Mouse (Mus musculus): ENCODE results near the gene Hmgcl. TPM values are rescaled to one million over a fixed set of nuclear protein-coding genes. Genes with fewer than 3 reads are reported as not detected.

Hmgcl gene
- polyA plus RNA-seq, 1 experiment from 2014 or later: 96.7 TPM

- peaks cover 4% of the 10 kb centered on the region for H3K9me3 ChIP-seq (ENCODE audit: control insufficient read depth, low read length)
- H3K9ac ChIP-seq (ENCODE audit: low read length): no peak overlapping the region
- H3K4me1 ChIP-seq (ENCODE audit: control insufficient read depth in 2 of 2, insufficient read depth in 2 of 2, low read length in 2 of 2): peaks cover 13 to 18% of the 10 kb centered on the region in 2 experiments; a peak in 3 of 4 replicates
- peak overlapping the region; percentile 27 to 55; a peak in 3 of 4 replicates for H3K27ac ChIP-seq (replicated peaks in 1 of 2; ENCODE audit: control insufficient read depth in 1 of 2, insufficient read depth in 1 of 2, low read depth in 2 of 2, low read length in 2 of 2)
- no peak for ATAC-seq (ENCODE audit: insufficient number of reproducible peaks, insufficient read depth, low FRiP score, low read depth)
- H3K27me3 ChIP-seq (ENCODE audit: control insufficient read depth, insufficient read depth, low read length): no peaks in the 10 kb centered on the region
- H3K4me3 ChIP-seq (ENCODE audit: control insufficient read depth in 1 of 2, insufficient read depth in 1 of 2, low read depth in 1 of 2, low read length in 2 of 2): no peak overlapping the region
- H3K4me2 ChIP-seq (ENCODE audit: low read length): no peak overlapping the region
- 78% methylated on average over 10 of the region's 10 CpGs for WGBS
- peaks cover 31% of the 10 kb centered on the region for H3K36me3 ChIP-seq (ENCODE audit: control insufficient read depth, insufficient read depth, low read length)
Measured at GRCm38 (mm10) chr4:135949475-135949874, 3.2 kb downstream of the Hmgcl start.

GRCm38 (mm10) chr4:135949911-135950310 lies 3.7 kb downstream of the Hmgcl start:
- peak overlapping the region in 1 of 2 experiments; percentile 55; a peak in 3 of 4 replicates for H3K27ac ChIP-seq (replicated peaks in 1 of 2; ENCODE audit: control insufficient read depth in 1 of 2, insufficient read depth in 1 of 2, low read depth in 2 of 2, low read length in 2 of 2)

GRCm38 (mm10) chr4:135950365-135950764 lies 4.1 kb downstream of the Hmgcl start:
- WGBS: 73% methylated on average over 6 of the region's 6 CpGs
- H3K4me1 ChIP-seq (ENCODE audit: control insufficient read depth in 2 of 2, insufficient read depth in 2 of 2, low read length in 2 of 2): peaks cover 13 to 18% of the 10 kb centered on the region in 2 experiments; a peak in 3 of 4 replicates
- no peak overlapping the region for H3K4me3 ChIP-seq (ENCODE audit: control insufficient read depth in 1 of 2, insufficient read depth in 1 of 2, low read depth in 1 of 2, low read length in 2 of 2)
- H3K36me3 ChIP-seq (ENCODE audit: control insufficient read depth, insufficient read depth, low read length): peaks cover 40% of the 10 kb centered on the region
- H3K9ac ChIP-seq (ENCODE audit: low read length): no peak overlapping the region
- peak overlapping the region in 1 of 2 experiments; percentile 55; a peak in 1 of 4 replicates for H3K27ac ChIP-seq (replicated peaks in 1 of 2; ENCODE audit: control insufficient read depth in 1 of 2, insufficient read depth in 1 of 2, low read depth in 2 of 2, low read length in 2 of 2)
- no peaks in the 10 kb centered on the region for H3K27me3 ChIP-seq (ENCODE audit: control insufficient read depth, insufficient read depth, low read length)
- H3K9me3 ChIP-seq (ENCODE audit: control insufficient read depth, low read length): peaks cover 4% of the 10 kb centered on the region
- H3K4me2 ChIP-seq (ENCODE audit: low read length): no peak overlapping the region
- ATAC-seq (ENCODE audit: insufficient number of reproducible peaks, insufficient read depth, low FRiP score, low read depth): no peak

More at GRCm38 (mm10) chr4:135949911-135950310, 3.7 kb downstream of the Hmgcl start:
- H3K9ac ChIP-seq (ENCODE audit: low read length): no peak overlapping the region; the same call in 1 of the 2 replicates
- H3K4me3 ChIP-seq (ENCODE audit: control insufficient read depth in 1 of 2, insufficient read depth in 1 of 2, low read depth in 1 of 2, low read length in 2 of 2): no peak overlapping the region
- peak; percentile 32; the same call in 1 of the 2 replicates for ATAC-seq (ENCODE audit: insufficient number of reproducible peaks, insufficient read depth, low FRiP score, low read depth)
- peaks cover 35% of the 10 kb centered on the region for H3K36me3 ChIP-seq (ENCODE audit: control insufficient read depth, insufficient read depth, low read length)
- H3K4me2 ChIP-seq (ENCODE audit: low read length): no peak overlapping the region
- H3K4me1 ChIP-seq (ENCODE audit: control insufficient read depth in 2 of 2, insufficient read depth in 2 of 2, low read length in 2 of 2): peaks cover 13 to 18% of the 10 kb centered on the region in 2 experiments; a peak in 3 of 4 replicates
- no peaks in the 10 kb centered on the region for H3K27me3 ChIP-seq (ENCODE audit: control insufficient read depth, insufficient read depth, low read length)
- H3K9me3 ChIP-seq (ENCODE audit: control insufficient read depth, low read length): peaks cover 4% of the 10 kb centered on the region
- 24% methylated on average over 6 of the region's 6 CpGs for WGBS

GRCm38 (mm10) chr4:135951505-135951904 lies 5.3 kb downstream of the Hmgcl start:
- ATAC-seq (ENCODE audit: insufficient number of reproducible peaks, insufficient read depth, low FRiP score, low read depth): no peak
- Histone ChIP-seq H3K27ac (replicated peaks in 1 of 2; ENCODE audit: control insufficient read depth in 1 of 2, insufficient read depth in 1 of 2, low read depth in 2 of 2, low read length in 2 of 2) (no peak overlapping the region), H3K4me3 (ENCODE audit: control insufficient read depth in 1 of 2, insufficient read depth in 1 of 2, low read depth in 1 of 2, low read length in 2 of 2) (no peak overlapping the region), H3K27me3 (ENCODE audit: control insufficient read depth, insufficient read depth, low read length) (no peaks in the 10 kb centered on the region), H3K36me3 (ENCODE audit: control insufficient read depth, insufficient read depth, low read length) (peaks cover 49% of the 10 kb centered on the region), H3K4me2 (ENCODE audit: low read length) (no peak overlapping the region), H3K4me1 (ENCODE audit: control insufficient read depth in 2 of 2, insufficient read depth in 2 of 2, low read length in 2 of 2) (peaks cover 9 to 14% of the 10 kb centered on the region in 2 experiments; a peak in 2 of 4 replicates), H3K9me3 (ENCODE audit: control insufficient read depth, low read length) (peaks cover 4% of the 10 kb centered on the region), H3K9ac (ENCODE audit: low read length) (no peak overlapping the region)
- WGBS: 94% methylated on average over 3 of the region's 3 CpGs

GRCm38 (mm10) chr4:135953179-135953578 lies 6.9 kb downstream of the Hmgcl start:
- H3K36me3 ChIP-seq (ENCODE audit: control insufficient read depth, insufficient read depth, low read length): peaks cover 62% of the 10 kb centered on the region
- H3K27me3 ChIP-seq (ENCODE audit: control insufficient read depth, insufficient read depth, low read length): no peaks in the 10 kb centered on the region
- H3K4me2 ChIP-seq (ENCODE audit: low read length): no peak overlapping the region
- no peak overlapping the region for H3K27ac ChIP-seq (replicated peaks in 1 of 2; ENCODE audit: control insufficient read depth in 1 of 2, insufficient read depth in 1 of 2, low read depth in 2 of 2, low read length in 2 of 2)
- no peak overlapping the region for H3K9ac ChIP-seq (ENCODE audit: low read length)
- WGBS: 85% methylated on average over 3 of the region's 3 CpGs
- peaks cover 4% of the 10 kb centered on the region for H3K9me3 ChIP-seq (ENCODE audit: control insufficient read depth, low read length)
- no peak overlapping the region for H3K4me3 ChIP-seq (ENCODE audit: control insufficient read depth in 1 of 2, insufficient read depth in 1 of 2, low read depth in 1 of 2, low read length in 2 of 2)
- no peak for ATAC-seq (ENCODE audit: insufficient number of reproducible peaks, insufficient read depth, low FRiP score, low read depth)
- peaks cover 8 to 9% of the 10 kb centered on the region in 2 experiments; a peak in 2 of 4 replicates for H3K4me1 ChIP-seq (ENCODE audit: control insufficient read depth in 2 of 2, insufficient read depth in 2 of 2, low read length in 2 of 2)

- ATAC-seq (ENCODE audit: insufficient number of reproducible peaks, insufficient read depth, low FRiP score, low read depth): no peak
Measured at GRCm38 (mm10) chr4:135954241-135954640, 8.0 kb downstream of the Hmgcl start.

GRCm38 (mm10) chr4:135955886-135956285 lies 9.6 kb downstream of the Hmgcl start:
- H3K27ac ChIP-seq (replicated peaks in 1 of 2; ENCODE audit: control insufficient read depth in 1 of 2, insufficient read depth in 1 of 2, low read depth in 2 of 2, low read length in 2 of 2): no peak overlapping the region
- peaks cover 4% of the 10 kb centered on the region for H3K9me3 ChIP-seq (ENCODE audit: control insufficient read depth, low read length)
- peaks cover 83% of the 10 kb centered on the region for H3K36me3 ChIP-seq (ENCODE audit: control insufficient read depth, insufficient read depth, low read length)
- ATAC-seq (ENCODE audit: insufficient number of reproducible peaks, insufficient read depth, low FRiP score, low read depth): no peak
- 83% methylated on average over 9 of the region's 9 CpGs for WGBS
- H3K4me1 ChIP-seq (ENCODE audit: control insufficient read depth in 2 of 2, insufficient read depth in 2 of 2, low read length in 2 of 2): no peaks in the 10 kb centered on the region
- H3K4me2 ChIP-seq (ENCODE audit: low read length): no peak overlapping the region
- H3K4me3 ChIP-seq (ENCODE audit: control insufficient read depth in 1 of 2, insufficient read depth in 1 of 2, low read depth in 1 of 2, low read length in 2 of 2): no peak overlapping the region
- no peak overlapping the region for H3K9ac ChIP-seq (ENCODE audit: low read length)
- H3K27me3 ChIP-seq (ENCODE audit: control insufficient read depth, insufficient read depth, low read length): no peaks in the 10 kb centered on the region

More at GRCm38 (mm10) chr4:135954241-135954640, 8.0 kb downstream of the Hmgcl start:
- peaks cover 71% of the 10 kb centered on the region for H3K36me3 ChIP-seq (ENCODE audit: control insufficient read depth, insufficient read depth, low read length)
- H3K27me3 ChIP-seq (ENCODE audit: control insufficient read depth, insufficient read depth, low read length): no peaks in the 10 kb centered on the region
- peaks cover 4% of the 10 kb centered on the region for H3K9me3 ChIP-seq (ENCODE audit: control insufficient read depth, low read length)
- H3K9ac ChIP-seq (ENCODE audit: low read length): no peak overlapping the region
- no peak overlapping the region for H3K27ac ChIP-seq (replicated peaks in 1 of 2; ENCODE audit: control insufficient read depth in 1 of 2, insufficient read depth in 1 of 2, low read depth in 2 of 2, low read length in 2 of 2)
- no peak overlapping the region for H3K4me2 ChIP-seq (ENCODE audit: low read length)
- no peak overlapping the region for H3K4me3 ChIP-seq (ENCODE audit: control insufficient read depth in 1 of 2, insufficient read depth in 1 of 2, low read depth in 1 of 2, low read length in 2 of 2)
- peaks cover 6 to 8% of the 10 kb centered on the region in 2 experiments; a peak in 2 of 4 replicates for H3K4me1 ChIP-seq (ENCODE audit: control insufficient read depth in 2 of 2, insufficient read depth in 2 of 2, low read length in 2 of 2)
- WGBS: 13% methylated on average over 2 of the region's 2 CpGs

GRCm38 (mm10) chr4:135958354-135958753 lies 12.1 kb downstream of the Hmgcl start:
- Histone ChIP-seq H3K27ac (replicated peaks in 1 of 2; ENCODE audit: control insufficient read depth in 1 of 2, insufficient read depth in 1 of 2, low read depth in 2 of 2, low read length in 2 of 2) (no peak overlapping the region), H3K36me3 (ENCODE audit: control insufficient read depth, insufficient read depth, low read length) (peaks cover 77% of the 10 kb centered on the region), H3K9me3 (ENCODE audit: control insufficient read depth, low read length) (no peaks in the 10 kb centered on the region), H3K4me3 (ENCODE audit: control insufficient read depth in 1 of 2, insufficient read depth in 1 of 2, low read depth in 1 of 2, low read length in 2 of 2) (no peak overlapping the region), H3K4me1 (ENCODE audit: control insufficient read depth in 2 of 2, insufficient read depth in 2 of 2, low read length in 2 of 2) (peaks cover 0 to 6% of the 10 kb centered on the region in 2 experiments; a peak in 2 of 4 replicates), H3K9ac (ENCODE audit: low read length) (no peak overlapping the region), H3K27me3 (ENCODE audit: control insufficient read depth, insufficient read depth, low read length) (no peaks in the 10 kb centered on the region), H3K4me2 (ENCODE audit: low read length) (no peak overlapping the region)
- 65% methylated on average over 8 of the region's 8 CpGs for WGBS
- no peak for ATAC-seq (ENCODE audit: insufficient number of reproducible peaks, insufficient read depth, low FRiP score, low read depth)
